Mouse (Mus musculus): ENCODE results near the gene Iqca. TPM values are rescaled to one million over a fixed set of nuclear protein-coding genes. Genes with fewer than 3 reads are reported as not detected.

Gene Iqca
- polyA plus RNA-seq, 1 experiment from 2014 or later = 0.67 TPM

GRCm38 (mm10) chr1:90012168-90012567 is 141.0 kb downstream of the Iqca start:
- Histone ChIP-seq H3K36me3 (ENCODE audit: control insufficient read depth, insufficient read depth) (no peaks in the 10 kb centered on the region), H3K9ac (replicated peaks; ENCODE audit: low read depth, low read length) (no peak overlapping the region), H3K27me3 (replicated peaks; ENCODE audit: control insufficient read depth, insufficient read depth, low read length) (no peaks in the 10 kb centered on the region), H3K9me3 (ENCODE audit: control insufficient read depth, low read length) (no peaks in the 10 kb centered on the region), H3K4me1 (replicated peaks; ENCODE audit: control insufficient read depth, insufficient read depth, low read length) (peaks cover 7% of the 10 kb centered on the region), H3K27ac (ENCODE audit: low read length) (no peak overlapping the region), H3K4me3 (replicated peaks; ENCODE audit: low read length) (no peak overlapping the region), H3K4me2 (ENCODE audit: low read length) (no peak overlapping the region)
- ATAC-seq = peak; percentile 68
- 69% methylated on average over 3 of the region's 3 CpGs for WGBS

- Histone ChIP-seq H3K9ac (replicated peaks; ENCODE audit: low read depth, low read length) (no peak overlapping the region), H3K27ac (ENCODE audit: low read length) (no peak overlapping the region), H3K4me3 (replicated peaks; ENCODE audit: low read length) (no peak overlapping the region), H3K4me1 (replicated peaks; ENCODE audit: control insufficient read depth, insufficient read depth, low read length) (peaks cover 15% of the 10 kb centered on the region), H3K4me2 (ENCODE audit: low read length) (no peak overlapping the region), H3K27me3 (replicated peaks; ENCODE audit: control insufficient read depth, insufficient read depth, low read length) (no peaks in the 10 kb centered on the region), H3K9me3 (ENCODE audit: control insufficient read depth, low read length) (no peaks in the 10 kb centered on the region), H3K36me3 (ENCODE audit: control insufficient read depth, insufficient read depth) (no peaks in the 10 kb centered on the region)
- WGBS = 97% methylated on average over 1 of the region's 1 CpGs
- ATAC-seq = no peak
Measured at GRCm38 (mm10) chr1:90010077-90010476, 143.1 kb downstream of the Iqca start.

GRCm38 (mm10) chr1:90009188-90009587 is 144.0 kb downstream of the Iqca start:
- 43% methylated on average over 3 of the region's 3 CpGs for WGBS
- peak; percentile 61; the same call in 1 of the 2 replicates for ATAC-seq
- H3K4me3 ChIP-seq (replicated peaks; ENCODE audit: low read length) = no peak overlapping the region

GRCm38 (mm10) chr1:90006666-90007065 is 146.5 kb downstream of the Iqca start:
- H3K9ac ChIP-seq (replicated peaks; ENCODE audit: low read depth, low read length) = 0 out of 2 replicates have a peak overlapping the region, but pooled peaks have one; percentile 13
- peaks cover 15% of the 10 kb centered on the region for H3K4me1 ChIP-seq (replicated peaks; ENCODE audit: control insufficient read depth, insufficient read depth, low read length)
- ATAC-seq = peak; percentile 21
- H3K9me3 ChIP-seq (ENCODE audit: control insufficient read depth, low read length) = no peaks in the 10 kb centered on the region
- H3K36me3 ChIP-seq (ENCODE audit: control insufficient read depth, insufficient read depth) = no peaks in the 10 kb centered on the region
- H3K27me3 ChIP-seq (replicated peaks; ENCODE audit: control insufficient read depth, insufficient read depth, low read length) = no peaks in the 10 kb centered on the region
- H3K4me3 ChIP-seq (replicated peaks; ENCODE audit: low read length) = no peak overlapping the region
- WGBS = 50% methylated on average over 14 of the region's 14 CpGs
- H3K27ac ChIP-seq (ENCODE audit: low read length) = peak overlapping the region; percentile 63
- peak overlapping the region; percentile 39 for H3K4me2 ChIP-seq (ENCODE audit: low read length)

More at GRCm38 (mm10) chr1:90009188-90009587, 144.0 kb downstream of the Iqca start:
- Histone ChIP-seq H3K27ac (ENCODE audit: low read length) (no peak overlapping the region; the same call in 1 of the 2 replicates), H3K9me3 (ENCODE audit: control insufficient read depth, low read length) (no peaks in the 10 kb centered on the region), H3K4me2 (ENCODE audit: low read length) (no peak overlapping the region), H3K4me1 (replicated peaks; ENCODE audit: control insufficient read depth, insufficient read depth, low read length) (peaks cover 15% of the 10 kb centered on the region), H3K36me3 (ENCODE audit: control insufficient read depth, insufficient read depth) (no peaks in the 10 kb centered on the region), H3K9ac (replicated peaks; ENCODE audit: low read depth, low read length) (no peak overlapping the region), H3K27me3 (replicated peaks; ENCODE audit: control insufficient read depth, insufficient read depth, low read length) (no peaks in the 10 kb centered on the region)

GRCm38 (mm10) chr1:90000981-90001380 is 152.2 kb downstream of the Iqca start:
- Histone ChIP-seq H3K27me3 (replicated peaks; ENCODE audit: control insufficient read depth, insufficient read depth, low read length) (0 out of 2 replicates have a peak, but pooled peaks cover 6% of the 10 kb centered on the region), H3K4me3 (replicated peaks; ENCODE audit: low read length) (no peak overlapping the region), H3K9me3 (ENCODE audit: control insufficient read depth, low read length) (no peaks in the 10 kb centered on the region), H3K36me3 (ENCODE audit: control insufficient read depth, insufficient read depth) (no peaks in the 10 kb centered on the region), H3K27ac (ENCODE audit: low read length) (no peak overlapping the region), H3K4me1 (replicated peaks; ENCODE audit: control insufficient read depth, insufficient read depth, low read length) (no peaks in the 10 kb centered on the region), H3K9ac (replicated peaks; ENCODE audit: low read depth, low read length) (no peak overlapping the region), H3K4me2 (ENCODE audit: low read length) (no peak overlapping the region)
- no peak for ATAC-seq
- 33% methylated on average over 5 of the region's 5 CpGs for WGBS

- H3K36me3 ChIP-seq (ENCODE audit: control insufficient read depth, insufficient read depth) = no peaks in the 10 kb centered on the region
- no peaks in the 10 kb centered on the region for H3K4me1 ChIP-seq (replicated peaks; ENCODE audit: control insufficient read depth, insufficient read depth, low read length)
- WGBS = 94% methylated on average over 3 of the region's 3 CpGs
- H3K9me3 ChIP-seq (ENCODE audit: control insufficient read depth, low read length) = no peaks in the 10 kb centered on the region
- no peak overlapping the region for H3K4me2 ChIP-seq (ENCODE audit: low read length)
- no peak overlapping the region for H3K4me3 ChIP-seq (replicated peaks; ENCODE audit: low read length)
- peaks cover 12% of the 10 kb centered on the region; the same call in 1 of the 2 replicates for H3K27me3 ChIP-seq (replicated peaks; ENCODE audit: control insufficient read depth, insufficient read depth, low read length)
- ATAC-seq = no peak
- H3K27ac ChIP-seq (ENCODE audit: low read length) = no peak overlapping the region
- no peak overlapping the region for H3K9ac ChIP-seq (replicated peaks; ENCODE audit: low read depth, low read length)
Measured at GRCm38 (mm10) chr1:89999858-90000257, 153.3 kb downstream of the Iqca start.

GRCm38 (mm10) chr1:89998696-89999095 is 154.5 kb downstream of the Iqca start:
- Histone ChIP-seq H3K27me3 (replicated peaks; ENCODE audit: control insufficient read depth, insufficient read depth, low read length) (peaks cover 21% of the 10 kb centered on the region; the same call in 1 of the 2 replicates), H3K4me3 (replicated peaks; ENCODE audit: low read length) (no peak overlapping the region)

GRCm38 (mm10) chr1:89998076-89998475 is 155.1 kb downstream of the Iqca start:
- H3K27ac ChIP-seq (ENCODE audit: low read length) = no peak overlapping the region
- H3K27me3 ChIP-seq (replicated peaks; ENCODE audit: control insufficient read depth, insufficient read depth, low read length) = peaks cover 28% of the 10 kb centered on the region
- H3K4me3 ChIP-seq (replicated peaks; ENCODE audit: low read length) = no peak overlapping the region
- H3K9ac ChIP-seq (replicated peaks; ENCODE audit: low read depth, low read length) = no peak overlapping the region
- no peak for ATAC-seq
- no peaks in the 10 kb centered on the region for H3K9me3 ChIP-seq (ENCODE audit: control insufficient read depth, low read length)
- no peak overlapping the region for H3K4me2 ChIP-seq (ENCODE audit: low read length)
- 66% methylated on average over 7 of the region's 7 CpGs for WGBS
- no peaks in the 10 kb centered on the region for H3K4me1 ChIP-seq (replicated peaks; ENCODE audit: control insufficient read depth, insufficient read depth, low read length)
- H3K36me3 ChIP-seq (ENCODE audit: control insufficient read depth, insufficient read depth) = no peaks in the 10 kb centered on the region

More at GRCm38 (mm10) chr1:89998696-89999095, 154.5 kb downstream of the Iqca start:
- H3K4me2 ChIP-seq (ENCODE audit: low read length) = no peak overlapping the region
- H3K4me1 ChIP-seq (replicated peaks; ENCODE audit: control insufficient read depth, insufficient read depth, low read length) = no peaks in the 10 kb centered on the region
- H3K9me3 ChIP-seq (ENCODE audit: control insufficient read depth, low read length) = no peaks in the 10 kb centered on the region
- H3K9ac ChIP-seq (replicated peaks; ENCODE audit: low read depth, low read length) = no peak overlapping the region
- no peaks in the 10 kb centered on the region for H3K36me3 ChIP-seq (ENCODE audit: control insufficient read depth, insufficient read depth)
- 67% methylated on average over 2 of the region's 2 CpGs for WGBS
- no peak for ATAC-seq
- H3K27ac ChIP-seq (ENCODE audit: low read length) = no peak overlapping the region

- Histone ChIP-seq H3K4me3 (replicated peaks; ENCODE audit: low read length) (0 out of 2 replicates have a peak overlapping the region, but pooled peaks have one; percentile 6), H3K4me2 (ENCODE audit: low read length) (peak overlapping the region; percentile 26; the same call in 1 of the 2 replicates), H3K9me3 (ENCODE audit: control insufficient read depth, low read length) (no peaks in the 10 kb centered on the region), H3K4me1 (replicated peaks; ENCODE audit: control insufficient read depth, insufficient read depth, low read length) (peaks cover 6% of the 10 kb centered on the region), H3K27me3 (replicated peaks; ENCODE audit: control insufficient read depth, insufficient read depth, low read length) (peaks cover 45% of the 10 kb centered on the region), H3K27ac (ENCODE audit: low read length) (no peak overlapping the region), H3K9ac (replicated peaks; ENCODE audit: low read depth, low read length) (no peak overlapping the region), H3K36me3 (ENCODE audit: control insufficient read depth, insufficient read depth) (no peaks in the 10 kb centered on the region)
- WGBS = under 1% methylated on average over 25 of the region's 25 CpGs
- ATAC-seq = no peak
Measured at GRCm38 (mm10) chr1:89992256-89992655, 160.9 kb downstream of the Iqca start.

All from forebrain, embryonic 16.5 days (tissue).